Mouse (Mus musculus): ENCODE measurements around the gene Cxcl13.

The Cxcl13 gene

GRCm38 (mm10) chr5:95991339-95992292 is 34.9 kb downstream of the Cxcl13 start:
- no peak for DNase-seq

- DNase-seq: no peak
These were observed 40.5 kb downstream of the Cxcl13 start for GRCm38 (mm10) chr5:95997276-95997675.

- no peak for DNase-seq
These were observed 46.6 kb downstream of the Cxcl13 start for GRCm38 (mm10) chr5:96003348-96003747.

GRCm38 (mm10) chr5:96008274-96008842 is 51.6 kb downstream of the Cxcl13 start:
- no peak for DNase-seq

- DNase-seq: no peak
These were observed 52.3 kb downstream of the Cxcl13 start for GRCm38 (mm10) chr5:96009076-96009475.

All from thymus, postnatal 4 days (tissue).